Mouse (Mus musculus) ovary, postnatal 14 days (tissue): ENCODE measurements at regions not wholly inside any gene's neighbourhood (a gene's known extent, or its start where the extent isn't known, plus 50 kb on each side); places are given as distances from the start of the nearest gene placed in this dataset.

Experiments
- DNase-seq: peaks from one replicate; pipeline ENCODE4 v3.0.0; 2022; ENCODE audit warnings: low spot score

DNA sequence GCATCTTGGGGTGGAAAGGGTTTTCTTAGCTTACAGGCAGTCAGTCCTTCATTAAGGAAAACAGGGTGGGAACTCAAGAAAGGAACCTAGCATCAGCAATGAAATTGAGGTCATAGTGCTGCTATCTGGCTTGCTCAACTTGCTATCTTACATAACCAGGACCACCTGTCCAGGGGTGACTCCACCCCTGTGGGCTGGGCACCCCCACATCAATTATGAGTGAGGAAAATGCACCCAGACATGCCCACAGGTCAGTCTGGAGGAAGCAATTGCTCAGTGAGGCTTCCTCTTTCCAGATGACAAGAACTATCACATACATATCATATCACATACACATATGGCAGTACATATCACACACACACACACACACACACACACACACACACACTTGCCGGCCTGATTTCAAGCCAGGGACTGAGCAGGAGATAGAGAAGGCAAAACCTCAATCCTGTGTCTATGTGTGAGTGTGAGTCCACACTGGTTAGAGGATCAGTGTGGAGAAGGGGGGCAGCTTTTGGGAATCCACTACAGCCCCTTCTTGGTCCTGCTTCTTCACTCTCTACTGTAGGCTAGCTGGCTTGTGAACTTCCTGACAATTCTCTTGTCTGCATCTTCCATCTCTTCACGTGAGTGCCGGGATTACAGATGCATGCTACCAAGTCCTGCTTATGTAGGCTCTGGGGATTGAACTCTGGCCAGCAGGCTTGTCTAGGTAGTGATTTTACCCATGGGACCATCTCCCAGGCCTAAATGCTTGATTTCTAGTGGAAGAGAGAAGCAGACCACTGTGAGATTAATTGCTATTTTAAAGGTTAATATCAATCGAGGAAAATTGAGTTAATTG lies 96.4 kb upstream of the Pgrmc2 start:
- DNase-seq: no peak

DNA sequence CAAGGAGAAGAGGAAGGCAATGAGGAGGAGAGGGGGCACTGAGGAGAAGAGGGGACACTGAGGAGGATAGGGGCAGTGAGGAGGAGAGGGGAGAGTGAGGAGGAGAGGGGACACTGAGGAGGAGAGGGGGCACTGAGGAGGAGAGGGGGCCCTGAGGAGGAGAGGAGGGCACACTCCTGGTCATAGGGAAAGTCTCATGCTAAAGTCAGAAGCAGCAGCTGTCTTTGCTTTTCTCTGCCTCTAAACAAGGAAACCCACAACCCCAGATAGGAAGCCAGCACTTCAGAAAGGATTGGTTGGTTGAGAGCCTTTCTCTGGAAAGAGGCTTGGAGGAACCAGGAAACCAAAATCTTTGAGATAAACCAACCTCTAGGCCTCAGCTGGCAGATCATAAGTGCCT lies 94.3 kb upstream of the Pgrmc2 start:
- DNase-seq: no peak

DNA sequence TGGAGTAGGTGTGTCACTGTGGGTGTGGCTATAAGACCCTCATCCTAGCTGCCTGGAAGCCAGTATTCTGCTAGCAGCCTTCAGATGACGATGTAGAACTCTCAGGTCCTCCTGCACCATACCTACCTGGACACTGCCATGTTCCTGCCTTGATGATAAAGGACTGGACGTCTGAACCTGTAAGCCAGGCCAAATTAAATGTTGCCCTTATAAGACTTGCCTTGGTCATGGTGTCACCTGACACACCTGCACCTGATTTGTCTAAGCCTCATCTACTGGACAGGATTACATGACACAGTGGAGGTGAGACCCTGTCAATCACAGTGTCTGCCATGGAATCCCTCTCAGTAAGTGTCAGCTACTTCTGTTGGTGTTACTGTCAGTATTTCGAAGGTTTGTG lies 92.5 kb upstream of the Pgrmc2 start:
- no peak for DNase-seq

DNA sequence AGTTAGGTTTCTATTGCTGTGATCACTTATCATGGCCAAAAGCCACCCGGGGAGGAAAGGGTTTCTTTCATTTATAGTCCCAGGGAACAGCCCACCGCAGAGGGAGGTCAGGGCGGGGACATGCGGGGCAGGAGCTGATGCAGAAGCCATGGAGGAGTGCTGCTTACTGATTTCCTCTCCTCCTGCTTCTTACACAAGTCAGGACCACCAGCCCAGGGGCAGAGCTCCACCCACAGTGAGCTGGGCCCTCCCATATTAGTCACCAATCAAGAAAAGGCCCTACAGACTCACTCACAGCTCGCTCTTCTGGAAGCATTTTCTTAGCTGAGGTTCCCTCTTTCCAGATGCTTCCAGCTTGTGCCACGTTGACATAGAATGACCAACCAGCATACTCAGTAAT lies 90.7 kb upstream of the Pgrmc2 start:
- DNase-seq: no peak

DNA sequence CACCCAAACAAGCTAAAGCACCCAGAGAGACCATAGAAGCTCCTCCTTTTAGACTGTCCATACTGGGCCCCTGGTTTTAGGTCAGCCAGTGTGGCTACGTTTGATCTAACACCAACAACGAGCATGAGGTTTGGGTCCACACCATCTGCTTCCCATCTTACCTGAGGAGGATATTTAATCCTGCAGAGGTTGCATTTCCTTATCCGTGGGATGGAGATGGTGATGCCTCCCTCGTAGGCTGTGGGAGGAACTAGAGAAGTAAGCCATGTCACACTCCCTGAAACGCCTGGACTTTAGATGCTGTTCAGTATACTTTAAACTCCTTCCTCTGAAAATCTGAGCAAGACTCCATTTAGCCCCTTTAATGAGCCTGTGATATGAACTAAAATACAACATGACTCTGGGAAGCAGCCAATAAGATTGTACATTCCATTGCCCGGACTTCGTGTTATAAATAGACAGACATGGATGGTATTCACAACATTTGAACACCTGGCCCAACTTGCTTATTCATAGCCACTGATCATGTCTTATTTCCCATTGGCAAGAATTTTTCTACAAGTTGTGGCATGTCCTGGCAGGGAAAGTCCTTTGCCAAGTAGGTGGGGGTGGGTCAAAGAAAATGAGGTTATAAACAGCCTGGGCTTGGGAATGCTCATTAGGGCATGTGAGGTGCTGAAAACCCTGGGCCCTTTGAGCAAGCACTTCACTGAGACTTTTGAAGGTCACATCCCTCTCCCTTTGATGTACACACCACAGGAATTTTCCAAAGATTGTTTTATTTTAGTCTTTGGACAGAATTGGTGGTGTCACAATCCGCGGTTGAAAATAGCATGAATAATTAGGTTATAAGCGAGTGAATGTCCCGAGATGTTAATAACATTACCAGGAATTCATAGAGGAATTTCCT lies 89.7 kb upstream of the Pgrmc2 start:
- DNase-seq: no peak

DNA sequence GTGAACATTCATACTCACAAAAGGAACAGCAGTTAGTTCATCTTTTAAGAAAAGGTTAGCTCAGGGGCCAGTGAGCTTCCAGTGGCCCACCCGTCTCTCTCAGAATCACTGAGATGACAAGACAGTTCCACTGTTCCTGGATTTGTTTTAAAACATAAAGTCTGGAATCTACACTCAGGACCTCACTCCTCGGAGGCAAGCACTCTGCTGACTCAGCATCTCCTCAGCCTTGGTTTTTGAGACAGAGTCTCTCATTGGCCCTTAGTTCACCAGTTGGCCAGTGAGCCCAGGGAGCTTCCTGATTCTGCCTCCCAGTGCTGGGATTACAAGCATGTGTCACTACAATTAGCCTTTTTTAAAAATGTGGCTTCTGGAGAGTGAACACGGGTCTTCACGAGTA lies 88.9 kb upstream of the Pgrmc2 start:
- DNase-seq: no peak

DNA sequence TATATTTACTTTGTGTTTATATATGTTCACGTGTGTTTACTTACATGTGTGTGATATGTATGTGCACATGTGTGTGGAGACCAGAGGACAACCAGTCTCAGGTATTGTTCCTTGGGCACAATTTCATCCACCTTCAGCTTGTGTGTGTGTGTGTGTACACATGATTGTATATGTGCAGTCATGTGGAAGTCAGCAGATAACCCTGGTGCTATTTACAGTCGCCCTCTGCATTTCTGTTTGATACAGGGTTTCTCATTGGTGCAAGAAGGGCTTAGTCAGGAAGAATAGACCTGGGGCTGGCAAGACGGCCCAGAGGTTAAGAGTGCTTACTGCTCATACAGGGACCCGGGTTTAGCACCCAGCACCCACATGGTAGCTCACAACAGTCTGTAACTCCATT lies 88.5 kb upstream of the Pgrmc2 start:
- DNase-seq: no peak

DNA sequence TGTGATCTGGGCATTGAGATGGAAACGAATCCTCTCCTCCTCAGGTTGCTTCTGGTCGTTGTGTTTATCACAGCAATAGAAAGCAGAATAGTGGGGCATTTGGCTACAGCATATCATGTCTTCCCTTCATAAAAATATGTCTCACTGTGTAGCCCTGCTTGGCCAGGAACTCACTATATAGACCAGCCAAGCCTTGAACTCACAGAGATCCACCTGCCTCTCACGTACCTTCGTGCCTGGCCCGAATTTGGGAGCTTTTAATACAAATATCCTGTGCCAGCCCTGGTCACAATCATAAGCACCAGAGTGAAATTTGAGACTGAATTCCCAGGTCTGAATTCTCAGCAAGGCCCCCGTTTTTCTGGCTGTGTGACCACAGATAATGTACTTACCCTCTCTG lies 87.7 kb upstream of the Pgrmc2 start:
- no peak for DNase-seq

DNA sequence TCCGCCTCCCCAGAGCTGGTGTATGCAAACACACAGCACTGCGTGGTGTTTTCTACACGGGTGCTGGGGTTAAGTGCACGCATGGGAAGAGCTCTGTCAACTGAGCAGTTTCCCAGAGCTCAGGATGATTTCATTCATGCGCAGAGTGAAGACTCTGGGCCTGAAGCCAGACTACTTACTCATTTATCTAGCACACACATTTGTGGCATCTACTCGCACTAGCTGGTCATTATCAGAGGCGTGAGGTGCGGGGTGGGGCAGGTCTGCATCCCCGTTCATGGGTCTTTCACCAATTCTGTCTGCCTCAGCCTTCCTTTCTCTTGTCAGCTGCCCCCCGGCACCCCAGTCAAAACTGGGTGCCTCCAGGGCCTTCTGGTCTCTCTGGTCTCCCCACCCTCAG lies 86.6 kb upstream of the Pgrmc2 start:
- no peak for DNase-seq

DNA sequence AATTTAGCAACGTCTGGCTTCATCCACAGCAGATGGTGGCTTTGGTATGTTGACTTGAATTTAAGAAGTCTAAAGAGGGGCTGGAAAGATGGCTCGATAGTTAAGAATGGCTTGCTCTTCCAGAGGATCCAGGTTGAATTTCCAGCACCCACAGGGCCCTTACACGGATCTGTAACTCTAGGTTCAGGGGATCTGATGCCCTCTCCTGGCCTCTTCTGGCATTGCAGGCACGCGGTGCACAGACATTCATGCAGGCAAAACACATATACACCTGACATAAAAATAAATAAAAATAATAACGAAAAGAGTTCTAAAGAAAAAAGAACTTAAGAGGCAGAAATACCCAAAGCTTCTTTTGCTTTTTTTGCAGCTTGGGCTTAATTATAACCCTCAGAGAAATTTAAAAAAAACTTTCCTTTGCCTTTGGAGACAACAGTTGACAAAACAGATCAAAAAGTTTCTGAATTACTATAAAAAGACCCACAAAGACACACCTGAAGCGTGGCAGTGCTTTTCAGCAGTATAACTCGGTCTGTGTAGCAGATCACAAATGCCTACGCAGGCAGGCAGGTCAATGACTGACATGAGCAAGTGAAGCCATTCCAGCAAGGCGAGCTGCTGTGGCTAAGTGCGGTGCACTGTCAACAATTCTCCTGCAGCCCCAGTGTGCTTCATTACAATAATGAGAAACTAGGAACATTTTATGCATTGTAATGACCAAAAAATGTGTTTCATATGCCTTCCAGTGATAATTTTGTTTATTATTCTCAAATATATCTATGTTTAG lies 85.5 kb upstream of the Pgrmc2 start:
- no peak for DNase-seq

DNA sequence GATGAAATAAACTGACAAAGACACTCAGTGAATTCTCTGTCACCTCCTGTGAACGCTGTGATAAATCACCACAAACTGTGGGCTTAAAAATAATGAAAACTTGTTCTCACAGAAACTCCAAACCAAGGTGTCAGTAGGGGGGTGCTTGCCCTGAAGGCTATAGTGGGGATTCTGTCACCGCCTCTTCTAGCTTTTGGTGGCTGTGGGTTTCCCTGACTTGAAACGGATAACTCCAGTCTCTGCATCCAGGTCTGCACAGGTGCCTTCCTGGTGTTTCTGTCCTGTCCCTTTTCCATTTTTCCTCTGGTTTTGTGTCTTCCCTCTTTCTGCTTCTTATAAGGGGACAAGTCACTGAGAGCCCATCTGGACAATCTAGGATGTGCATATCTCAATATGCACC lies 84.6 kb upstream of the Pgrmc2 start:
- DNase-seq: no peak

DNA sequence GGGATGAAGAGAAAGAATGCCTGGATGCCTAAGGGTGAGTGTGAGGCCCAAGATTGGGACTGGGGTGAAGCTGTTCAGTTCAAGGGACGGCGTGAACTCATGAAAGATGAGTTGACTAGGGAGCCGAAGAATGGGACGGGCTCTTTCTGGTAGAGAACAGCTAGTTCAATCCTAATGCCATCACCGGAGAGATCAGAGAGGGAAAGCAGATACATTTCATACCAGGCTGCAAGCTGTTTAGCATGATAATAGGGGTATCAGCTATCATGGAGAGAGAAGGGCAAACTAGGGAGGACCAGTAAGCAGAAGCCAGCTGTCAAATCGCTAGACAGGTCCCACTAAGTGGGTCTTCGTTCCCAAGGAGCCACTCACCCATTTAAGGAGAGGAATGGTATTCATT lies 81.9 kb upstream of the Pgrmc2 start:
- no peak for DNase-seq

DNA sequence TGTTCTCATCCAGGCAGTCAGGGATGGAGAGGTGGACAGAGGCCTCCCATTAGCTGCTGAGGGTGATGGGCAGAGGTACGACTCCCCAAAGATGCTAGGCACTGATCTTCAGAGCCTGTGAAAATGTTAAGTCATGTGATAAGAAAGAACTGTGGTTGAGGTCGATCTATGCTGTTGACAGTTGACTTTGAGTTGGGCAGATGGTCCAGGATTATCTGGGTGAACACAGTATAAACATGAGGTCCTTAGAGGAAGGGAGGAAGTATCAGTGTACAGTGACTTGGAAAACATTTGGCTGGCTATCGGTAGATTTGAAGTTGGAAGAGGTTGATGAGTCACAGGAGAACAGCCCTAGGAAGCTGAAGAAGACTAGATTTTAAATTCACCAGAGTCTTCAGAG lies 80.9 kb upstream of the Pgrmc2 start:
- no peak for DNase-seq

DNA sequence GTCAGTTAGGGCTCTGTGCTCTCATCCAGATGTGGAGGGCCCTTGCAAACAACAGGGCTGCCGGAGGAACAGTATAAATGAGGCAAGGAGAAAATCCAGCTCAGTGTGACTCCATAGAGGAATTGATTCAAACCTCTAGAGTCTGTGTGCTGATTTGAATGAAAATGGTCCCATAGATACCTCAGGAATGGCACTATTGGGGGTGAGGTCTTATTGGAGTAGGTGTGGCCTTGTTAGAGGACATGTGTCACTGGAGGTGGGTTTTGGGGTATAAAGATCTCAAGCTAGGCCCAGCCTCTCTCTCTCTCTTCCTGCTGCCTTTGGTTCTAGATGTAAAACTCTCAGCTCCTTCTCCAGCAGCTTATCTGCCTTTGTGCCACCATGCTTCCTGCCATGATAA lies 79.7 kb upstream of the Pgrmc2 start:
- DNase-seq: no peak

DNA sequence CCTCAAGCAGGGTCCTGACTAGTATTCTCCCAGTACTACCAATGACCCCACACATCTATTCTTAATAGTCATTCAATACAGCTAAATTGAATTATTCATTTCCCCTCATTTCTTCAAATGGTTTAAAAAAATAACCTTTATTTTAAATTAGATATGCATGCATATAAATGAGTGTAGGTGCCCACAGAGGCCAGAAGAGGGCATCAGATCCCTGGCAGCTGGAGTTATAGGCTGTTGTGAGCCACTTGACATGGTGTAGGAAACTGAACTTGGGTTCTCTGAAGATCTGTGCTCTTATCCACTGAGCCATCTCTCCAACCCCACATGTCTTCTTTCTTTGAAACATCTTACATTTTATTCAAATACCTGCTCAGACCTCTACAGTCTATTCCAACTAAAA lies 77.8 kb upstream of the Pgrmc2 start:
- DNase-seq: no peak

DNA sequence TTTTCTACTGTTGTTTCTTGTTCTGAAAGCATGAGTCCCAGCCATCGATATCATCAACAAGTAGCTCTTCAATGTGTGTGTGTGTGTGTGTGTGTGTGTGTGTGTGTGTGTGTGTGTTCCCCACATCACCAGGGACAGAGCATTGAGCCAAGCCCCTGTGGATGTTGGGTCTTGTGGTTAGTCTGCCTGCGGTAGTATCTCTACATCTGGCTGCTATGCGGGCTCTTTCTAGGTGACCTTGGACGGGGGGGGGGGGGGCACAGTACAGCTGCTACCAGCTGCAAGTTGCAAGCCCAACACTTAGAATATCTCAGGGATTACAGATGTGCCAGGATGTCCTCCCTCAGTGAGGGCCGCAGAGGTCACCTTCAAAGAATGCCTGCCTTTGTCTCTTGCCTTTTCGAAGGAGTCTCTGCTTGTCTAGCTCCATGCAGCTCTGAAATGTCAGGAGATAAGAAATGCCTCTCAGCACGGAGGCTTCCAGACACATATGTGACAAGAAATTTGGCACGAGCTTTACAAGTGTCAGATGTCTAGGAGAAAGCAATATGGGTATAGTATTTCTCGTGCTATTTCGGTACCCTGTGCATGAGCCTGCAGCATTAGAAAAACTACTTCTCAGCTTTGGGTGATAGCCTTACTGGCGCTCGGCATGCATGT lies 75.6 kb upstream of the Pgrmc2 start:
- no peak for DNase-seq

DNA sequence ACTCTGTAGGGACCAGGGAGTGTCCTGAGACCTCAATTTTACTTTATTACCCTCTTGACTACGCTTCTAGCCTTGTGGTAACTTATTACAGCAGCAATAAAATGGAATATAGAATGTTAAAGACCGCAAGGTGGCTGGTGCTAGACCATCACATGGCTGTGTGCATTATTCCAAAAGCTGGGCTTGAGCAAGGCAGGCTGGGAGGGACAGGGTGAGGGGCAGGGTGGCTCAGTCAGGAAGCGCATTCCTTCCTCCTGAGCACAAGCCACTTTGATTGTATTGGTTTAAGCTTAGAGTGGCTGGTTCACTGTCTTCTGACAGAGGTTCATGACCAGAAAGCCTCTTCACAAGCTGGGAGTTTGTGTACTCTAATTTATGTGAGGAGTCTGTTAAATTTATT lies 74.6 kb upstream of the Pgrmc2 start:
- no peak for DNase-seq

DNA sequence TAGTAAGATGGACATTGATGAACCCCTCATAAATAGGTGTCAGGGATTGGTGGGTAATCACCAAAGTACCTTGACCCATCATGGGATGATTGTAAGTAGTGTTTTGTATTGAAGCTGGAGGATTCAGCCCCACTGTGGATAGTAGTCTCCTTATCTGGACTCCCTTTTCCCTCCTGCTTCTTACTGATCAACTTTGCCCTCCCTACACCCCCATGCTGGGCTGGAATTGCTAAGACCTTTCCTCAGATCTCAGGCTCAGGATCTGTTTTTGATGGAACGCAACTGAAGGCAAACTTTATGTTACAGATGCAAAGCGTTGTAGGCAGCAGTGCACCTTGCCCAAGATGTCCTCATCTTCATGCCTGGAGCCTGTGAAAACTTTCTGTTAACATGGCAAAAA lies 73.7 kb upstream of the Pgrmc2 start:
- DNase-seq: no peak

DNA sequence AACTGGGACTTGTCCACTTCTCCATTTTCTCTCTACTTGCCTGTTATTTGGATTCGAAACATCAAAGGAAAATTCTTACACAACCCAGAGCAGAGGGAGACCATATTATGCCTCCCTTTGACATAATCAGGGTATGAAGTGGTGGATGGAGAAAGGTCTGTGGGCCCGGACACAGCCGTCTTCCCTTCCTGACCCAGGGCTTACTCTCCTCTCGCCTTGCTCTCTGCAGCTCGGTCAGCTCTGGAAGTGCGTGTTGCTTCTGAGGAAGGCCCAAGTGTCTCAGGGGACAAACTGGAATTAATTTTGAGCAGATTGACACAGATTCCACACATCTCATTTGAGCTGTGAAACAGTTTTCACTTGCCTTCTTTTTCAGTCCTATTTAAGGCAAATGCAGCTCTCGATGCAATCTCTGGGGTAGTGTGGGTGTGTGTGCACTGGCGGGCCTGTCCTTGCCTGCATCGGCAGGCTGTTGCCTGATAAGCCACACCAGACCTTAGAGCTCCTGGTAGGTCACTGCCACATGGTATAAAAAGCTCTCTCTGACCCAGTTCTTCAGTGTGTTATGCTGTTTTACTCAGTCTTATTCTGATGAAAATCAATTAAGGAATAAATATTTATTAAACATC lies 72.4 kb upstream of the Pgrmc2 start:
- no peak for DNase-seq

DNA sequence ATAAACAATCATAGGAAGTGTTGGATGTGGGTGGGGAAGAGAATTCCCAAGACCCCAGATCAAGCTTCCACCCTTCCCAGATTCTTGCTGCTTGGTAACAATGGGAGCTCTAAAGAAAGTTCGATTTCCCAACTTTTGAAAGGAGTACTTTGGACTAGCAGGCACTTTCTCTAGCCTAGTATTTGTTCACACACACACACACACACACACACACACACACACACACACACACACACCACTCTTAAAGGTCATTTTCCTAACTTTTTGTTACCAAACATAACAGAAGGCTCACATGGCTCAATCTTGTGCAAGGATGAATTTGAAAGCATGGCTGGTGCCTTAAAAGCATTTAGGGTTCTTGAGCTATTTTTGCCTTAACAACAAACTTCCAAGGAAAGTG lies 71.6 kb upstream of the Pgrmc2 start:
- no peak for DNase-seq

DNA sequence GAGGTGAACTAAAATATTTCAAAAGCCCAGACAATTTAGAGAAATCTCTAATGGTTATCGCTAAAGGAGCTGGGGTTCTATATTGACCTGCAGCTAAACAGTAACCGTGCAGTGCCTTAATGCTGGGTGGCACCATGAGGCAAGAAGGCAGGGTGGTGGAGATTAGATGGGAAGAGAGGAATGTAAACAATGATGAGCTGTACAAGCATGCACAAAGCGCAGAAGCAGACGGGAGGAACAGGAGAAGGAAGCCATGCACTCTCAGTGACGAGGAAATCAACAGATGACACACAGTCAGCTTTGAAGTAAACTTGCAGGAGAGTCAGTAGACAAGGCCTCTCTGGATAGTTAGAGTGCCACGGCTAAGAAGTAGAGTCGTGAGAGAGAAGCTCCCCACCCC lies 69.1 kb upstream of the Pgrmc2 start:
- no peak for DNase-seq

DNA sequence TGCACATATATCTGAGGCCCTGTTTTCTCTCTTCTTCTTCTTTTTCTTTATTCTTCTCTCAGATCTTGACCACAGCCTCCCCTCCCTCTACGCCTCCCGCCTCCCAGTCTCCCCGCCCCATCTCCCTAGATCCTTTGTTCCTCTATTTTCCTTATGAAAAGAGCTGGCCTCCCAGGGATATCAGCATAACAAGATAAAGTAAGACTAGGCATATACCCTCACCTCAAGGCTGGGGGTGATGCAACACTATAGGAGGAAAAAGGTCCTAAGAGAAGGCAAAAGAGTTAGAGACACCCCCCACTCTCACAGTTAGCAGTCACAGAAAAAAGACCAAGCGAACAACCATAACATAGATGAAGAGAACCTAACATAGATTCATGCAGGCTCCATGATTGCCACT lies 57.5 kb upstream of the Pgrmc2 start:
- no peak for DNase-seq
